Mouse (Mus musculus): ENCODE measurements around the gene Zfp941.

- TF ChIP-seq CTCF (IDR thresholded peaks at IDR 0.05; ENCODE audit: low read depth, low read length) (no peak), POLR2A (IDR thresholded peaks at IDR 0.05; ENCODE audit: borderline replicate concordance, low read depth, low read length) (no peak)
These were observed 58.4 kb downstream of the Zfp941 start, which contains the start of gene Cyp2e1 for GRCm38 (mm10) chr7:140763447-140764020.

Measured in bone marrow macrophage, adult 2 months (primary cell).